Mouse (Mus musculus) midbrain, embryonic 11.5 days (tissue): ENCODE measurements around the gene Atl1. TPM values are rescaled to one million over a fixed set of nuclear protein-coding genes. Genes with fewer than 3 reads are reported as not detected.

Source experiments
- ATAC-seq: fragments of 200-750 bp; cut with Nextera tagmentation; 2 replicates; pipeline ENCODE4 v1.8.0; 2017; ENCODE audit warnings: moderate TSS enrichment, moderate library complexity; ENCODE audit not compliant: low FRiP score
- DNase-seq: peaks from one replicate; pipeline ENCODE4 v3.0.0; 2015; ENCODE audit warnings: low spot score; ENCODE audit errors: missing footprints
- H3K27ac ChIP-seq: fragments of 300-500 bp; sonication (generic); 2 replicates; pipeline ENCODE4 v1.5.1; 2014; ENCODE audit warnings: low read depth, low read length
- H3K27me3 ChIP-seq: fragments of 300-500 bp; sonication (generic); 2 replicates; pipeline ENCODE4 v1.6.1; 2014; ENCODE audit warnings: mild to moderate bottlenecking, low read length, moderate library complexity, mixed read lengths; ENCODE audit not compliant: control insufficient read depth, insufficient read depth
- H3K36me3 ChIP-seq: fragments of 300-500 bp; sonication (generic); 2 replicates; pipeline ENCODE4 v1.6.1; 2014; ENCODE audit warnings: mild to moderate bottlenecking, low read length, moderate library complexity, mixed read lengths; ENCODE audit not compliant: control insufficient read depth, insufficient read depth
- H3K4me1 ChIP-seq: fragments of 300-500 bp; sonication (generic); 2 replicates; pipeline ENCODE4 v1.6.1; 2014; ENCODE audit warnings: low read length; ENCODE audit not compliant: control insufficient read depth, insufficient read depth
- H3K4me2 ChIP-seq: fragments of 300-500 bp; sonication (generic); 2 replicates; pipeline ENCODE4 v1.6.1; 2014; ENCODE audit warnings: mild to moderate bottlenecking, moderate library complexity
- H3K4me3 ChIP-seq: fragments of 300-500 bp; sonication (generic); 2 replicates; pipeline ENCODE4 v1.5.1; 2014; ENCODE audit warnings: low read depth, low read length
- H3K9ac ChIP-seq: fragments of 300-500 bp; sonication (generic); 2 replicates; pipeline ENCODE4 v1.6.1; 2014; ENCODE audit warnings: low read length
- H3K9me3 ChIP-seq: fragments of 300-500 bp; sonication (generic); 2 replicates; pipeline ENCODE4 v1.6.1; 2016; ENCODE audit warnings: low read length; ENCODE audit not compliant: control insufficient read depth
- WGBS: fragments of 180-500 bp; shearing (Covaris S2); extraction: QIAGEN DNeasy Blood & Tissue Kit; methylation state at CpG from one replicate; pipeline ENCODE4 v1.1.7; 2014; 5-methylcytosine and 5-hydroxymethylcytosine counted together
- polyA plus RNA-seq: library from polyadenylated mRNA; unstranded; fragments of >200 nt; fragmentation: Nextera tagmentation; extraction: Ambion mirVana; gene quantifications from 2 replicates; pipeline ENCODE4 v1.2.1, GENCODE M21; 2014

The Atl1 gene
- polyA plus RNA-seq, 1 experiment from 2014 or later, result 57.4 TPM

GRCm38 (mm10) chr12:69891721-69892120 is 693 bp upstream of the Atl1 start:
- Histone ChIP-seq H3K27ac (no peak overlapping the region), H3K4me1 (peaks cover 20% of the 10 kb centered on the region), H3K9me3 (no peaks in the 10 kb centered on the region), H3K4me2 (peak overlapping the region; percentile 59), H3K27me3 (no peaks in the 10 kb centered on the region), H3K4me3 (peak overlapping the region; percentile 89), H3K9ac (peak overlapping the region; percentile 96), H3K36me3 (peaks cover 2% of the 10 kb centered on the region; the same call in 1 of the 2 replicates)
- ATAC-seq, result no peak
- peak; percentile 91 for DNase-seq
- WGBS, result 49% methylated on average over 3 of the region's 3 CpGs

- Histone ChIP-seq H3K36me3 (no peaks in the 10 kb centered on the region), H3K4me2 (no peak overlapping the region), H3K4me1 (peaks cover 19% of the 10 kb centered on the region), H3K4me3 (no peak overlapping the region), H3K27me3 (no peaks in the 10 kb centered on the region), H3K9ac (no peak overlapping the region), H3K27ac (no peak overlapping the region), H3K9me3 (no peaks in the 10 kb centered on the region)
- no peak for ATAC-seq
- 62% methylated on average over 6 of the region's 6 CpGs for WGBS
- no peak for DNase-seq
Measured at GRCm38 (mm10) chr12:69893927-69894326, 1.5 kb downstream of the Atl1 start.

DNA sequence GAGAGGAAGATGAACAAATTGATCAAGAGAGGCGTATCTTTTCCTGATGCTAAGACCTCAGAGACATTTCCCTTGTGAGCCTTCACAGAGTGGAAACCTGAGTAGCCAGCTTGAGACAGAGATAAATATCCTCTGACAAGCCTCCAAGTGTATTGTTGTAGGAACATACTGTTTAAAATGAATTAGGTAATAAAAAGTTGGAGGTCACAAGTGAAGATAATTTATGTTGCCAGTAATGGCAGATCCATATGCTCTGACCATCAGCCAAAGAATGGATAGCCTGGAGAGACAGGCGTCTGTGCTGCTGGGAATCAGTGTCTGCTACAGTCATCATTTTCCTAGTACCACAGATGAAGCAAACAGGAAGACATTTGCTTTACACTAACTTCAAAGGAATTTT is 2.6 kb downstream of the Atl1 start:
- Histone ChIP-seq H3K4me1 (peaks cover 14% of the 10 kb centered on the region), H3K4me3 (no peak overlapping the region), H3K4me2 (no peak overlapping the region), H3K27me3 (no peaks in the 10 kb centered on the region), H3K36me3 (no peaks in the 10 kb centered on the region), H3K9ac (no peak overlapping the region), H3K27ac (no peak overlapping the region), H3K9me3 (no peaks in the 10 kb centered on the region)
- ATAC-seq, result no peak
- no peak for DNase-seq
- 67% methylated on average over 2 of the region's 2 CpGs for WGBS

DNA sequence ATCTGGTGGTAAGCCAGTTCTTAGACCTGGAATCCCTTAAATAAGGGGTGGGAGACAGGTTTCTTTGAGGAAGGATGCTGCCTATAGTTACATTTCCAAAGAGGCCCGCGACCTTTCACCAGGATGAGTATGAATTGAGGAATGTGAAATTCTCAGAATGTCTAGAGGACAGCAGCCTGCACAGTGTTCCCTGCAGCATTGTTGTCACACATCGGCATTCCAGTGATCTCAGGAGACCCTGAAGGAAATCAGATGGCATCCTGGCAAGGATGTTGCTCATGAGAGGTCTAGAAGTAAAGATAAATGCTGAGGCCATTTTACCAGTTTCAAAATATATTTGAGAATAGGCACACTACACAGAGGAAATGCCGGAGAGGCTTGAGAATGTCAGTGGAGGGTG is 5.7 kb downstream of the Atl1 start:
- H3K9me3 ChIP-seq, result no peaks in the 10 kb centered on the region
- H3K27me3 ChIP-seq, result no peaks in the 10 kb centered on the region
- no peak overlapping the region for H3K9ac ChIP-seq
- H3K4me2 ChIP-seq, result no peak overlapping the region
- H3K4me3 ChIP-seq, result no peak overlapping the region
- H3K36me3 ChIP-seq, result no peaks in the 10 kb centered on the region
- H3K4me1 ChIP-seq, result no peaks in the 10 kb centered on the region
- WGBS, result 86% methylated on average over 4 of the region's 4 CpGs
- no peak for ATAC-seq
- H3K27ac ChIP-seq, result no peak overlapping the region
- DNase-seq, result no peak

GRCm38 (mm10) chr12:69904991-69905390 is 12.6 kb downstream of the Atl1 start:
- Histone ChIP-seq H3K4me3 (no peak overlapping the region), H3K4me2 (no peak overlapping the region), H3K4me1 (peaks cover 2% of the 10 kb centered on the region; the same call in 1 of the 2 replicates), H3K9ac (no peak overlapping the region), H3K9me3 (no peaks in the 10 kb centered on the region), H3K27me3 (no peaks in the 10 kb centered on the region), H3K27ac (no peak overlapping the region), H3K36me3 (no peaks in the 10 kb centered on the region)
- DNase-seq (no peak), ATAC-seq (no peak)
- 82% methylated on average over 2 of the region's 2 CpGs for WGBS

- Histone ChIP-seq H3K4me3 (peak overlapping the region; percentile 57), H3K36me3 (no peaks in the 10 kb centered on the region), H3K27me3 (no peaks in the 10 kb centered on the region), H3K4me1 (peaks cover 2% of the 10 kb centered on the region; the same call in 1 of the 2 replicates), H3K9me3 (no peaks in the 10 kb centered on the region), H3K4me2 (peak overlapping the region; percentile 68), H3K9ac (peak overlapping the region; percentile 95), H3K27ac (peak overlapping the region; percentile 89)
- peak; percentile 97 for DNase-seq
- peak; percentile 92 for ATAC-seq
- under 1% methylated on average over 30 of the region's 30 CpGs for WGBS
Measured at GRCm38 (mm10) chr12:69907667-69908510, 15.5 kb downstream of the Atl1 start.

GRCm38 (mm10) chr12:69908511-69908900 is 16.1 kb downstream of the Atl1 start:
- Histone ChIP-seq H3K4me1 (peaks cover 2% of the 10 kb centered on the region; the same call in 1 of the 2 replicates), H3K27me3 (no peaks in the 10 kb centered on the region), H3K36me3 (no peaks in the 10 kb centered on the region), H3K4me2 (peak overlapping the region; percentile 68), H3K27ac (peak overlapping the region; percentile 89), H3K9me3 (no peaks in the 10 kb centered on the region), H3K9ac (peak overlapping the region; percentile 95), H3K4me3 (peak overlapping the region; percentile 57)
- 20% methylated on average over 19 of the region's 19 CpGs for WGBS
- peak; percentile 95 for DNase-seq
- peak; percentile 68 for ATAC-seq

- H3K9me3 ChIP-seq, result no peaks in the 10 kb centered on the region
Measured at GRCm38 (mm10) chr12:69911906-69912305, 19.5 kb downstream of the Atl1 start.

DNA sequence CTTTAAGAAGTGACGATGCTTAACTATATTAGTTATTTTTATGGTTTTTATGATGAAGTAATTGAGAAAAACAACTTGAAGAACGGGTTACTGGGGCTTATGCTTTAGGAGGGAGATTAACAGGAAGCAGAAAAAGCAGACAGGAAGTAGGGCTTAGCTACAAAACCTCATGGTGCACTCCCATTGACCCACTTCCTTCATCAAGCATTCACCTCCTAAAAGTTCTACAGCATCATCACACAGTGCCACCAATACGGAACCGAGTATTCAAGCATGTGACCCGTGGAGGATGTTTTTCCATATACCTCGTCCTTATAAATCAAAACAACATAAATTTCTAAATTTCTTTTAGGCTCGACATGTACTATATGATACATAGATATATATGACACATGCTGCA is 20.3 kb downstream of the Atl1 start:
- Histone ChIP-seq H3K27me3 (no peaks in the 10 kb centered on the region), H3K9me3 (no peaks in the 10 kb centered on the region), H3K27ac (no peak overlapping the region), H3K36me3 (no peaks in the 10 kb centered on the region), H3K4me2 (no peak overlapping the region), H3K9ac (no peak overlapping the region), H3K4me3 (no peak overlapping the region), H3K4me1 (no peaks in the 10 kb centered on the region; the same call in 1 of the 2 replicates)
- WGBS, result 86% methylated on average over 7 of the region's 7 CpGs
- ATAC-seq (no peak), DNase-seq (no peak)

More at GRCm38 (mm10) chr12:69911906-69912305, 19.5 kb downstream of the Atl1 start:
- H3K36me3 ChIP-seq, result no peaks in the 10 kb centered on the region
- no peaks in the 10 kb centered on the region for H3K27me3 ChIP-seq
- H3K9ac ChIP-seq, result no peak overlapping the region
- H3K4me2 ChIP-seq, result no peak overlapping the region
- H3K27ac ChIP-seq, result no peak overlapping the region
- ATAC-seq (no peak), DNase-seq (no peak)
- peaks cover 2% of the 10 kb centered on the region; the same call in 1 of the 2 replicates for H3K4me1 ChIP-seq
- H3K4me3 ChIP-seq, result no peak overlapping the region
- WGBS, result 83% methylated on average over 7 of the region's 7 CpGs
